Mouse (Mus musculus) hindbrain, embryonic 11.5 days (tissue): ENCODE data around the gene Snapc5. TPM values are rescaled to one million over a fixed set of nuclear protein-coding genes. Genes with fewer than 3 reads are reported as not detected.
"Not testable (repeated sequence)": the region's sequence is repeated elsewhere in the genome, so short reads cannot be mapped to it uniquely, and the experiment has no call there.

Experiments
- ATAC-seq: fragments of 200-750 bp; cut with Nextera tagmentation; 2 replicates; pipeline ENCODE4 v1.8.0; 2017; ENCODE audit warnings: mild to moderate bottlenecking, moderate TSS enrichment, moderate library complexity; ENCODE audit not compliant: low FRiP score
- DNase-seq: peaks from one replicate; pipeline ENCODE4 v3.0.0-alpha.2; 2015; ENCODE audit warnings: low spot score
- H3K27ac ChIP-seq: fragments of 300-500 bp; sonication (generic); 2 replicates; pipeline ENCODE4 v1.5.1; 2014; ENCODE audit warnings: mild to moderate bottlenecking, low read depth, low read length
- H3K27me3 ChIP-seq: fragments of 300-500 bp; sonication (generic); 2 replicates; pipeline ENCODE4 v1.6.1; 2014; ENCODE audit warnings: mild to moderate bottlenecking, low read length, moderate library complexity, mixed read lengths; ENCODE audit not compliant: control insufficient read depth, insufficient read depth
- H3K36me3 ChIP-seq: fragments of 300-500 bp; sonication (generic); 2 replicates; pipeline ENCODE4 v1.6.1; 2014; ENCODE audit warnings: mild to moderate bottlenecking, low read length, moderate library complexity, mixed read lengths; ENCODE audit not compliant: control insufficient read depth, insufficient read depth
- H3K4me1 ChIP-seq: fragments of 300-500 bp; sonication (generic); replicated peaks from 2 replicates; pipeline ENCODE4 v1.6.1; 2014; ENCODE audit warnings: low read length, mixed read lengths; ENCODE audit not compliant: control insufficient read depth, insufficient read depth
- H3K4me2 ChIP-seq: fragments of 300-500 bp; sonication (generic); replicated peaks from 2 replicates; pipeline ENCODE4 v1.6.1; 2014; ENCODE audit warnings: mild to moderate bottlenecking, low read depth, low read length
- H3K4me3 ChIP-seq: fragments of 300-500 bp; sonication (generic); 2 replicates; pipeline ENCODE4 v1.5.1; 2014; ENCODE audit warnings: low read depth, low read length
- H3K9ac ChIP-seq: fragments of 300-500 bp; sonication (generic); 2 replicates; pipeline ENCODE4 v1.6.1; 2014; ENCODE audit warnings: low read depth, low read length
- H3K9me3 ChIP-seq: fragments of 300-500 bp; sonication (generic); 2 replicates; pipeline ENCODE4 v1.6.1; 2016; ENCODE audit warnings: low read length; ENCODE audit not compliant: control insufficient read depth
- WGBS: fragments of 180-500 bp; shearing (Covaris S2); extraction: QIAGEN DNeasy Blood & Tissue Kit; methylation state at CpG from one replicate; pipeline ENCODE4 v1.1.7; 2014; 5-methylcytosine and 5-hydroxymethylcytosine counted together
- polyA plus RNA-seq: library from polyadenylated mRNA; unstranded; fragments of >200 nt; fragmentation: Nextera tagmentation; extraction: Ambion mirVana; gene quantifications from 2 replicates; pipeline ENCODE4 v1.2.1, GENCODE M21; 2014

Snapc5 gene
- polyA plus RNA-seq, 1 experiment from 2014 or later: 37.4 TPM

DNA sequence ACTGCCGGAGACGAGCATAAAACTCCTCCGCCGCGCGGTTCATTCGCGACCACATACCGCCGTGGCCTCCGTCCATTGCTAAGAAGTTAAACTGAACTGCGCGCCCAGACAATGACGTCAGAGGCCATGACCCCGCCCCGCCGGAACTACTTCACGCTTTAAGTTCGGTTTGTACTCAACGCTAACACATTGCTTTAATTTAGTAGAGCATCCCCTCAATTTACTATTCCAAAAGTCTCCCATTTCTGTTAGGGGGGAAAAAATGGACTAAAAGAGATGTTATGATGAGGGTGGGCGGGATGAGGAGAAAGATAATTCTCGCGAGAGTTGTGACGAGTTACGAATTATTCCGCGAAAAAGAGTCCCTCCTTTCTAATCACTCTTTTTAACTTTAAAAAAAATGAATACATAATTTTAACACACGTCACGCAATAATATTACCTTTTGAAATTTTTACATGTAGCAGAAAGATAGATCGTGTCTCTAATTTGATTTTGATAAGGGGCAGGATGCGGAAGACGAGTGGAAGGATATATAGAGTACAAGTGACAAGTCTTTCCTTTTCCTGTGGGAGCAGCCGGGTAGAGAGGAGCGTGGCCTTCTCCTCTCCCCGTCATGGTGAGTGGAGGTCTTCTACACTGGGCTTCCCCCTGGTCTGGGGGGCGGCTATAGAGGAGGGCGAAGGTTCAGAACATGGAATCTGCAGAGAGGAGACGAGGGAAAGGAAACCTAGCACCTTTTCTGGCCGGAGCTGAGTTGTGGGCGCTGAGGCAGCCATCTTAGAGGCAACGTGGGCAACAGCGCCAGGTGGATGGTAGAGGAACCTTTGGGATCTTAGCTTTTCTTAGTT, 6.0 kb upstream of the Snapc5 start, which contains the start of the genes Zwilch and Rpl4:
Gene Zwilch (minus strand): TSS at position 289 of the 850 bp plus-strand sequence.
Gene Rpl4 (plus strand): TSS at position 560 of the 850 bp plus-strand sequence.
- Histone ChIP-seq H3K27me3 (no peaks in the 10 kb centered on the region), H3K4me3 (peak within 1 kb of the TSS; percentile 85), H3K4me2 (peak within 1 kb of the TSS; percentile 62), H3K9ac (peak within 1 kb of the TSS; percentile 81), H3K36me3 (peaks cover 14% of the 10 kb centered on the region), H3K4me1 (no peaks in the 10 kb centered on the region; the same call in 1 of the 2 replicates), H3K9me3 (no peaks in the 10 kb centered on the region), H3K27ac (peak within 1 kb of the TSS; percentile 87)
- ATAC-seq (peak; percentile 85), DNase-seq (peak; percentile 89)
- under 1% methylated on average over 42 of the region's 42 CpGs for WGBS

- Histone ChIP-seq H3K9ac (peak overlapping the region; percentile 81), H3K27me3 (no peaks in the 10 kb centered on the region), H3K4me1 (no peaks in the 10 kb centered on the region; the same call in 1 of the 2 replicates), H3K4me3 (peak overlapping the region; percentile 85), H3K9me3 (no peaks in the 10 kb centered on the region), H3K4me2 (peak overlapping the region; percentile 62), H3K36me3 (peaks cover 17% of the 10 kb centered on the region), H3K27ac (peak overlapping the region; percentile 87; the same call in 1 of the 2 replicates)
- DNase-seq (no peak), ATAC-seq (no peak)
- WGBS: 1% methylated on average over 16 of the region's 16 CpGs
Observed at GRCm38 (mm10) chr9:64173666-64174220, 5.3 kb upstream of the Snapc5 start.

- Histone ChIP-seq H3K27ac (no peak overlapping the region), H3K36me3 (peaks cover 17% of the 10 kb centered on the region)
Observed at GRCm38 (mm10) chr9:64174341-64174740, 4.7 kb upstream of the Snapc5 start.

DNA sequence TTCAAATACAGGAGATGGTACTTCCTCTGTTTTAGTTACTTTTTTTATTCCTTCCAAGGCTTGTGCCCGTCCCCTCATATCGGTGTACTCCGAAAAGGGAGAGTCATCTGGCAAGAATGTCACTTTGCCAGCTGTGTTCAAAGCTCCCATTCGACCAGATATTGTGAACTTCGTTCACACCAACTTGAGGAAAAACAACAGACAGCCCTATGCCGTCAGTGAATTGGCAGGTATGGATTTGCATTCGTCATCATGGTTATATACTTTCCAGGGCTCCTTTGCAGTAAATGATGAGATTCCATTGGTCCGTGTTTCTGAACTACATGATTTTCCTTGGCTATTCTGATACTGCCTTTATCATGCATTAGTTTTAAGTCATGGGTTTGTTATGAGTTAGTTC, 4.3 kb upstream of the Snapc5 start:
- H3K36me3 ChIP-seq: peaks cover 17% of the 10 kb centered on the region
- no peak overlapping the region for H3K4me3 ChIP-seq
- peaks cover 1% of the 10 kb centered on the region for H3K4me1 ChIP-seq
- H3K27ac ChIP-seq: no peak overlapping the region
- H3K9me3 ChIP-seq: no peaks in the 10 kb centered on the region
- DNase-seq: no peak
- 78% methylated on average over 8 of the region's 8 CpGs for WGBS
- H3K27me3 ChIP-seq: no peaks in the 10 kb centered on the region
- no peak overlapping the region for H3K9ac ChIP-seq
- H3K4me2 ChIP-seq: peak overlapping the region; percentile 62; the same call in 1 of the 2 replicates
- ATAC-seq: no peak

More at GRCm38 (mm10) chr9:64174341-64174740, 4.7 kb upstream of the Snapc5 start:
- Histone ChIP-seq H3K4me1 (no peaks in the 10 kb centered on the region; the same call in 1 of the 2 replicates), H3K4me2 (peak overlapping the region; percentile 62), H3K27me3 (no peaks in the 10 kb centered on the region), H3K4me3 (peak overlapping the region; percentile 85), H3K9me3 (no peaks in the 10 kb centered on the region), H3K9ac (no peak overlapping the region)
- DNase-seq (no peak), ATAC-seq (no peak)

- no peak overlapping the region for H3K27ac ChIP-seq
- H3K4me1 ChIP-seq: peaks cover 3% of the 10 kb centered on the region
- H3K36me3 ChIP-seq: peaks cover 17% of the 10 kb centered on the region
- H3K9me3 ChIP-seq: no peaks in the 10 kb centered on the region
- no peak overlapping the region for H3K4me2 ChIP-seq
- ATAC-seq (no peak), DNase-seq (no peak)
- 94% methylated on average over 11 of the region's 11 CpGs for WGBS
- no peak overlapping the region for H3K9ac ChIP-seq
- no peak overlapping the region for H3K4me3 ChIP-seq
- no peaks in the 10 kb centered on the region for H3K27me3 ChIP-seq
Observed at GRCm38 (mm10) chr9:64175378-64175777, 3.7 kb upstream of the Snapc5 start.

DNA sequence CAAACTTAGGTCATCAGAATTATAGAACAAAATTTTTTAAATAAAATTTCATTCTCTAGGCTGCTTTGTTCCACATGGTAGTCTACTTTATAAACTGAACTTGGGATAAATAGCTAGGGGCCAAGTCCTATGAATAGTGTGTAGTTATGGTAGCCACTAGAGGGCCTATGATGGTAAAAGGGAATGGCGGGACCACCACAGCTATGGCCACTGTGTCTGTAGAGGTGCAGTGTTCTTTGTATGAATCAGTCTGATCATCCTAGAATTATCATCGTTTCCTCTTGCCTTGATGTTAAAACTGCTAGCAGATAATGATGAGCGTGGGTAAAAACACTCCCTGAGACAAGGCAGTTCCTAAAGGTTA, 482 bp upstream of the Snapc5 start:
- DNase-seq (peak; percentile 61), ATAC-seq (peak; percentile 78; the same call in 1 of the 2 replicates)
- peaks cover 17% of the 10 kb centered on the region for H3K36me3 ChIP-seq
- WGBS: 36% methylated on average over 3 of the region's 3 CpGs
- H3K9me3 ChIP-seq: no peaks in the 10 kb centered on the region
- no peak overlapping the region for H3K9ac ChIP-seq
- peak overlapping the region; percentile 66 for H3K4me3 ChIP-seq
- peaks cover 3% of the 10 kb centered on the region for H3K4me1 ChIP-seq
- H3K27ac ChIP-seq: peak overlapping the region; percentile 73
- peak overlapping the region; percentile 32 for H3K4me2 ChIP-seq
- no peaks in the 10 kb centered on the region for H3K27me3 ChIP-seq

DNA sequence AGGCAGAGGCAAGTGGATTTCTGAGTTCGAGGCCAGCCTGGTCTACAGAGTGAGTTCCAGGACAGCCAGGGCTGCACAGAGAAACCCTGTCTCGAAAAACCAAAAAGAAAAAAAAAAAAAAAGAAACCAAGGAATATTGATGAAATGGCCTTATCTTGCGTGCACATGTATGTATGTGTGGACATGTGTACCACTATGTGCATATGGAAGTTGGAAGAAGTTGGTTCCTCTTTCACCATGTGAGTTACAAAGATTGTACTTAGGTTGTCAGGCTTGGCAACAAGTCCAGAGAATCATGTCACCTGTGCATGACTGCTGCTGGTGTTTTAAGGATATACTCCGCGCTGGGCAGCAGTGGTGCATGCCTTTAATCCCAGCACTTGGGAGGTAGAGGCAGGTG, 4.2 kb downstream of the Snapc5 start:
- H3K9me3 ChIP-seq, DNase-seq, H3K27ac ChIP-seq, H3K9ac ChIP-seq, H3K4me1 ChIP-seq, H3K4me3 ChIP-seq, ATAC-seq, H3K36me3 ChIP-seq, H3K4me2 ChIP-seq, H3K27me3 ChIP-seq: not testable (repeated sequence)
- 85% methylated on average over 5 of the region's 5 CpGs for WGBS

DNA sequence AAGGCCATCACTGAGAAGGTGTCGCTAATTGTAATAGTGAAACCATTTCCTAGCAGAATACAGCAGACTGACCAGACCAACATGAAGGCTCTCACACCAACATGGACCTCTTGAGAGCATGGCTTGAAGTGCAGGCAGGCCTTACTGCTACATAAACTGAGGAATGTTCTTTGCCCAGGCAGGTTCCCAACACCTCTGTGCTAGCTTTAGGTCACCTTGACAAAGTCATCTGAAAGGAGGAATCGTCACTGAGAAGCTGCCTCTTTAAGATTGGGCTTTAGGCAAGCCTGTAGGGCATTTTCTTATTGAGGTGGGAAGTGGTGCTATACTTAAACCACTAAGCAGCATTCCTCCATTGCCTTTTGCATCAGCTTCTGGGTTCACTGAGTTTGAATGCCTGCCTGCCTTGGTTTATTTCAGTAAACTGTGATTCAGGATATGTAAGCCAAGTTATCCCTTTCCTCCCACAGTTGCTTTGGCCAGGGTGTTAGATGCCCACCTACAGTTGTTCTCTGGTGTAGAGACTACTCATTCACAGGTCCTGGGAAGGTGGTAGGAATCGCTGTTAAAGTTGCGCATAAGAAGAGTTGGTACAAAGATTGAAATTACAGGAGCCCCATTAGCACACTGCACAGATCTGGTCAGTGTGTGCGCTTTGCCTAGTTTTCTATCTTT, 5.2 kb downstream of the Snapc5 start:
- WGBS: 94% methylated on average over 5 of the region's 5 CpGs
- H3K4me3 ChIP-seq: no peak overlapping the region

More for the DNA sequence above, 5.2 kb downstream of the Snapc5 start:
- Histone ChIP-seq H3K27me3 (no peaks in the 10 kb centered on the region), H3K4me2 (no peak overlapping the region), H3K9me3 (no peaks in the 10 kb centered on the region), H3K27ac (no peak overlapping the region), H3K4me1 (peaks cover 3% of the 10 kb centered on the region), H3K36me3 (no peaks in the 10 kb centered on the region; the same call in 1 of the 2 replicates), H3K9ac (no peak overlapping the region)
- ATAC-seq (no peak), DNase-seq (no peak)
